Mouse (Mus musculus): ENCODE results near the gene Hoxd11.

Hoxd11 gene

DNA sequence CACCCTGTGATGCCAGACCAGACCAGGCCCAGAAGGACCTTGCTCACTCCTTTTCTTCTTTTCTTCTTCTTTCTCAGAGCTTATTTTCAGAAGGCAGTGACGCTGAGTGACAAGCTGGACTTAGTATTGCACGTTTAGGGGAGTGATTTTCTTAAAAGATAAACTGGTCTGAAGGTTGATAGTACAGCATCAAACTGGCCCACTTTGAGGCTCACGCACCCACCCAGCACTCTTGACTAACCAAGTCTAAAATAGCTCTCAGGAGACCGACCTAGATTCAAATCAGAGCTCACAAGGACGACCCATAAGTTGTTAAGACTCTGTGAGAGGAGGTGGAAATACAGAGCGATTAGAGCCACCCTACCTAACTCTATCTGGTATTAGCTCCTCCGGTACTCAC lies 12.9 kb upstream of the Hoxd11 start:
- no peak for DNase-seq

DNA sequence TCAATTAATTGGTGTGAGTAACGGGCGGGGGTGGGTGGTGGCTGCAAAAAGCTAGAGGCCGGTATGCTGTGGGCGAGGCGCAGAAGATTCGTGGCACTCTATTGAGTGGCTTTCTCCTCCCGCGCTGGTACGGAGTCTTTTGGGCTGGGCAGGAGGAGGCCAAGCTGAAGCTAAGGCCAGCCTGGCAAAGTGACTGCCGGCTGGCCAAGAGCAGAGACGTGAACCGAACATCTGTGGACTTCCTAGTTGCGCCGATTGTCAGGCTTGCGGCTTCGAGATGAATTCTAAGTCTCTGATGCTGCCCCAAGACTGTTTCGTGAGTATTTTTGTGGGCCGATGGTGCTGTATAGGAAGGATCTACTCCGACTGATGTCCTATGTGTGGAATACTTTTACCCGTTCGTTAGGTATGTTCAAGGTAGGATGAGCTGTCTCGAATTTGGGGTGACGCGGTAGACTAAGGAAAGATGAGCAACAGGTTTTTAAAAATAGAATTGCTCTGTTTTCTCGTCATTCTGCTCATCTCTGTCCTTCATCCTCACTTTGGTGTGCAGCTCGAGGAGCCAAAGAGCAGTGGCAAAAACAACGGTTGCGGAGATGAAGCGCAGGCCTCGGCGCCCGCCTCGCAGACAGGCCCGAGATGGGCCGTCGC lies 12.0 kb upstream of the Hoxd11 start:
- DNase-seq: no peak

DNA sequence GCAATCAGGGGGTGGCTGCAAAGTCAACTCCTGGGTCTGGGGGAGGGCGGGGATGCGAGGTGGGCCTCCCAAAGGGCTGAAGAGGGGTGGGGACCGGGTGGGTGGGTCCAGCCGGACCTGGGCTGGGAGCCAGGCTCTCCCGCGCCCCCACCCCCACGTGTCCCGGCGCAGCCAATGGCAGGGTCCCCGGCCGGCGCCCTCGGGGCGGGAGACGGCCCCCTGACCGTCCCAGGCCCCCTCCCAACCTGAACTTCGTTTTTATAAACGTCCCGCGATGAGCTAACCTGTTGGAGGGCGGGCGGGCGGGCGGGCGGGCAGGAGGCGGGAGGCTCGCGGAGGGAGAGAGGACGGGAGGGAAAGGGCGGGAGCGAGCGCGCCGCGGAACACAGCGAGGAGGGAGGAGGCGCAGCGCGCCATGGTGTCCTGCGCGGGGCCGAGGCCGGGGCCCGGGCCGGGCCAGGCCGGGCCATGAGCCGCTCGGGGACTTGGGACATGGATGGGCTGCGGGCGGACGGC lies 11.5 kb upstream of the Hoxd11 start, which contains the start of gene Hoxd13:
Hoxd13 (plus strand) TSS at position 469 of the 516 bp plus-strand sequence.
- DNase-seq: no peak

DNA sequence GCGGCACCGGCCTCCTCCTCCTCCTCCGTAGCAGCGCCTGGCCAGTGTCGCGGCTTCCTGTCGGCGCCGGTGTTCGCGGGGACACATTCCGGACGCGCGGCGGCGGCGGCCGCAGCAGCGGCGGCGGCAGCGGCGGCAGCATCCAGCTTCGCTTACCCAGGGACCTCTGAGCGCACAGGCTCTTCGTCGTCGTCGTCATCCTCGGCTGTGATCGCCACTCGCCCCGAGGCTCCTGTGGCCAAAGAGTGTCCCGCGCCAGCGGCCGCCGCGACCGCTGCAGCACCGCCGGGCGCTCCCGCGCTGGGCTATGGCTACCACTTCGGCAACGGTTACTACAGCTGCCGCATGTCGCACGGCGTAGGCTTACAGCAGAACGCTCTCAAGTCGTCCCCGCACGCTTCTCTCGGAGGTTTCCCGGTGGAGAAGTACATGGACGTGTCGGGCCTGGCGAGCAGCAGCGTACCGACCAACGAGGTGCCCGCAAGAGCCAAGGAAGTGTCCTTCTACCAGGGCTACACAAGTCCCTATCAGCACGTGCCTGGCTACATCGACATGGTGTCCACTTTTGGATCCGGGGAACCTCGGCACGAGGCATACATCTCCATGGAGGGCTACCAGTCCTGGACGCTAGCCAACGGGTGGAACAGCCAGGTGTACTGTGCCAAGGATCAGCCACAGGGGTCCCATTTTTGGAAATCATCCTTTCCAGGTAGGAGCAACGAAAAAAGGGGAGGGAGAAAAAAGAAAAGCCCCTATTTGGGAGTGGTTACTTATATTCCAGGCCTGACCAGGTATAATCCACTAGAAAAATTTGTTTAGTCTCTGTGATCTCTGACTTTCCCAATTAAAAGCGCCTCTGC lies 10.8 kb upstream of the Hoxd11 start:
- no peak for DNase-seq

DNA sequence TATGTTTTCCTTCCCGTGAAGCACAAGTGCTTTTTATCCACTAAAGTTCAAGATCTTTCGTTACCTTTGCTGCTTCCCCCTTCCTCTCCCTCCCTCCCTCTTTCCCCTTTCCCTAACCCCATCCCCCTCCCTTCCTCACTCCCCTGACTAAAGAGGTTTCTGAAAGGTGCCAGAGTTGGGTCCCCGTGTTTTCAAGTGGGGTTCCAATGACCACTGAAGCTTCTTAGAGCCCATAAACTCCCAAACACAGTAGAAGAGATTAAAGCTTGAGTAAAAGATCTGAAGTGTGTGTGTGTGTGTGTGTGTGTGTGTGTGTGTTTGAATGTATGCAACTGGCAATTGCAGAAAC lies 10.2 kb upstream of the Hoxd11 start:
- DNase-seq: no peak

GRCm38 (mm10) chr2:74669650-74670235 lies 9.6 kb upstream of the Hoxd11 start:
- no peak for DNase-seq

DNA sequence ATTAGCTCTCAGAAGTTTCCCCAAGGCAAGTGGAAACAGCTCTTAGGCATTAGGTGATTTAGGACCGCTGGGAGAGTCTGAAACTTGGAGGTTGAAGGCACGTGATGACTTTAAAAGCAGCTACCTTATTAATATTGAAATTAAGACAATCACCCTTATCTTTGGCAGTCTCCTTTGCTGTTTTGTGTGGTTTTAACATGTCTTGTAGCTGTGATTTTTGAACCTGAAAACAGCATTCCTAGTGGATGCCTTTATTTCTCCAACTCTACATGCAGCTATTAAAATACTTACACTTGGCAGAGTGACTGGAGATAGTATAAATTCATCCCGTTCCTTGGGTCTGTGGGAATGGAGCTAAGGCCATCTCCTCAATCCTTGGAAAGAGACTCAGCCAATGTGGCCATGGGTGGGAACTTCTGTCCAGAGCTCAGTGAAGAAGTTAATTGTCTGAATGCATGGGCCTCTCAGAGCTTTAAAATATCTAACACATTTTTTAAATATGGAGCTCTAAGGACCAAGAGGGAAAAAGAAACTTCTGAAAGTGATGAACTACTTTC lies 8.6 kb upstream of the Hoxd11 start:
- DNase-seq: no peak

- no peak for DNase-seq
Observed at GRCm38 (mm10) chr2:74671847-74672246, 7.5 kb upstream of the Hoxd11 start.

- DNase-seq: peak; percentile 29 to 48
Observed at GRCm38 (mm10) chr2:74672481-74673362, 6.6 kb upstream of the Hoxd11 start.

DNA sequence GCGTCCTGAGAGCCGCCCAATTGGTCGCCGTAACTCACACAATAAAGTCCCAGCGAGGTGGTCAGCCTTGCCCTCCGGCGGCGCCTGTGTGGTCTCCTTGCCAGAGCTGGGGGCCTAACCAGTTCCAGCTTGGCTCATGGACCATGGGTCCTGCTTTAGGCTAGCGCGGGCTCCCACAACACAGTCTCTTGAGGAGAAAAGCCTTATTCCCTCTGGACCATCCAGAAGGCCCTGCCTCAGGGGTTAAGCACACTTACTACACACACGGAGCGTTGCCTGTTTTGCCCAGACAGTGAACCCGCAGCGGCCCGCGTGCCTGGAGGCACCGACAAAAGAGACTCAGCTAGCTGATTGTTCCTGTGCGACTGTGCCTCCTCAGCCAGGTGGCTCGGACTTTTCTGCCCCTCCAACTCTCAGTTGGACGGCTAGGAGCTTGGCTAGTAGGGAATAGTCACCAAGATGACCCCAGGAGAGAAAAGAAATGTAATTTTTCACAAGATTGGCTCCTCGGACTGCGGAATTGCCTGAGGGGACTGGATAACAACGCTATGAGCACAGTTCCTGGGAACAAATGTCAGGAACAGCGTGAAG lies 5.4 kb upstream of the Hoxd11 start:
- DNase-seq: no peak

GRCm38 (mm10) chr2:74674881-74675665 lies 4.3 kb upstream of the Hoxd11 start, which contains the start of gene Hoxd12:
Gene Hoxd12 (plus strand): TSS chr2:74675013.
- DNase-seq: no peak

GRCm38 (mm10) chr2:74675666-74676282 lies 3.6 kb upstream of the Hoxd11 start:
- no peak for DNase-seq

- DNase-seq: no peak
Observed at GRCm38 (mm10) chr2:74676376-74677052, 2.8 kb upstream of the Hoxd11 start.

GRCm38 (mm10) chr2:74677106-74677505 lies 2.3 kb upstream of the Hoxd11 start:
- DNase-seq: no peak

DNA sequence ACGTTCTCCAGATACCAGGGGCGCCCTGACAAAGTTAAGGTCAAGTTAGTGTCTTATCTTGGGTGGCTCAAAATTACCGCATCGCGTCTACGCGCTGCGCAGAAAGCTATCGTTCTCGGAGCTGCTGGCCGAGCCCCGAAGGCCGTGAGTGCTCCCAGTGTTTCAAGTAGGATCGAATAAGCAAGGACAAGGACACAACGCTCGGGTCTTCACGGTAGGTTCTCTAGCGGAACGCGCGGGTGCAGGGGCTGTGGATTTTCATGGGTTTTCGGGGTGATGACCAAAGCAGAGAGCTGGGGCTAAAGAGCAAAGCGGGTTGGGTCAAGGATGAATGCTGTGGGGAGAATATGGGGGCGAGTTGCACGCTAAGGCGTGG lies 227 bp downstream of the Hoxd11 start:
- DNase-seq: no peak

GRCm38 (mm10) chr2:74679980-74680379 lies 623 bp downstream of the Hoxd11 start:
- DNase-seq: no peak

- no peak for DNase-seq
Observed at GRCm38 (mm10) chr2:74680561-74681398, 1.4 kb downstream of the Hoxd11 start.

DNA sequence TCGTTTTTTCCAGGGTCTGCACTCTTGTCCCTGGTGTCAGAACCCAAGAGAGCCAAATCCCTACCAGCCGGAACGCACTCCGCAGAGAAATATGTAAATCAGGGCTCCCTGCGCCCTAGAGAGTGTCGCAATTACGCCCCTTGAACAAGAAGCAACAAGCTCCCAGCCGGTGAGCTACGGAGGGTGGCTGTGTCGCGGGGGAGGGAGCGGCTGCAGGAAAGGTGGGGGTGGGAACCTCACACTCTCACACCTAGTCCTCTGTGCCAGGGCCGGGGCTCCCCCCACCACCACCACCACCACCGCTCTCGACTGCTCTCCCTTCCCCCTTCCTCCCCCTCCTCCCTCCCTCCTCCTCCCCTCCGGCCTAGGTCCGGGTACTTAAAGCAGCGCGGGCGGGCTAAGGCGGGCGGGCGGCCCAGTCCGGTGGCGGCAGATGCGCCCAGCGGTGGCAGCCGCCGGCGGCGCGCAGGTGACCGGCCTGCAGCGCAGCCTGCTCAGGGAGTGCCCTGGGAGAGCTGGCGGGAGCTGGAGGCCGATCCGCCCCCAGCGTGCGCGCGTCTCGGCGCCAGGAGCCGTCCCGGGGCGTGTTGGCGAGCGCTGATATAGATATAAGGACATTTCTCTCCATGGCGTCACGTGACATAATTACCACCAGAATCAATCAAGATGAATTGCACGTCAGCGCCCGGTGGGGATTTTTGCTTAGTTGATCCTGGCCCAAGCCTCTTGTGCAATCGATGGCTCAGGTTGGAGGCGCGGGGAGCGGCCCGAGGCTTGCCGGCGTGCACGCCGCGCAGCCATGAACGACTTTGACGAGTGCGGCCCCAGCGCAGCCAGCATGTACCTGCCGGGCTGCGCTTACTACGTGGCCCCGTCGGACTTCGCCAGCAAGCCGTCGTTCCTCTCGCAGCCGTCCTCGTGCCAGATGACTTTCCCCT lies 2.5 kb downstream of the Hoxd11 start:
- no peak for DNase-seq

All from cerebellum, adult 18-20 months (tissue).